Mouse (Mus musculus) liver, postnatal 0 days (tissue): ENCODE results near the gene Letmd1.

Experiments
- CTCF ChIP-seq: sonication (generic); IDR thresholded peaks from 2 replicates; pipeline ENCODE4 v1.5.1; 2016; ENCODE audit warnings: antibody characterized with exemption, low read depth
- EP300 ChIP-seq: IDR thresholded peaks from 2 replicates; pipeline ENCODE4 v1.6.1; 2016; ENCODE audit warnings: antibody characterized with exemption, low read depth, mild to moderate bottlenecking

DNA sequence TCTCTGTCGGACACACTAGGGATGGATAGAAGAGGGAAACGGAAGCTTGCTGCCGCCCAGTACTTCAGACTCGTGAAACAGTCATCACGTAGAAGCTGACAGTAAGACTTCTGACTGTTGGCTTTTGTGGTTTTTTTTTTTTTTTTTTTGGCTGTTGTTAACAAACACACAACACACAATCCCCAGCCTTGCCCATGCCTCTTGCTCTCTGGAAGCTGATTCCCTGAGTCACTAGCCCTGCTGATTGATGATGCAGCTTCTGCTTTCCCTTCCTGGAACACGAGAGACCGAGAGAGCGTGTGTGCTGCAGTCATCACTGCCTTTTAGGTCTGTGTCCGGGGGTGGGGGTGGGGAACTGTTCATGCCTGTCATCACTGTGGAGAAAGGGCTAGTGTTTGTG, 7.2 kb upstream of the Letmd1 start:
- TF ChIP-seq CTCF: no peak
- no peak for TF ChIP-seq EP300
